Mouse (Mus musculus) NIH3T3 (cell line): ENCODE measurements at regions not wholly inside any gene's neighbourhood (a gene's known extent, or its start where the extent isn't known, plus 50 kb on each side); places are given as distances from the start of the nearest gene placed in this dataset.
"Not testable (repeated sequence)": the region's sequence is repeated elsewhere in the genome, so short reads cannot be mapped to it uniquely, and the experiment has no call there.

Source experiments
- DNase-seq: peaks from one replicate; pipeline ENCODE4 v3.0.0-alpha.2; 2012; ENCODE audit warnings: low read depth

DNA sequence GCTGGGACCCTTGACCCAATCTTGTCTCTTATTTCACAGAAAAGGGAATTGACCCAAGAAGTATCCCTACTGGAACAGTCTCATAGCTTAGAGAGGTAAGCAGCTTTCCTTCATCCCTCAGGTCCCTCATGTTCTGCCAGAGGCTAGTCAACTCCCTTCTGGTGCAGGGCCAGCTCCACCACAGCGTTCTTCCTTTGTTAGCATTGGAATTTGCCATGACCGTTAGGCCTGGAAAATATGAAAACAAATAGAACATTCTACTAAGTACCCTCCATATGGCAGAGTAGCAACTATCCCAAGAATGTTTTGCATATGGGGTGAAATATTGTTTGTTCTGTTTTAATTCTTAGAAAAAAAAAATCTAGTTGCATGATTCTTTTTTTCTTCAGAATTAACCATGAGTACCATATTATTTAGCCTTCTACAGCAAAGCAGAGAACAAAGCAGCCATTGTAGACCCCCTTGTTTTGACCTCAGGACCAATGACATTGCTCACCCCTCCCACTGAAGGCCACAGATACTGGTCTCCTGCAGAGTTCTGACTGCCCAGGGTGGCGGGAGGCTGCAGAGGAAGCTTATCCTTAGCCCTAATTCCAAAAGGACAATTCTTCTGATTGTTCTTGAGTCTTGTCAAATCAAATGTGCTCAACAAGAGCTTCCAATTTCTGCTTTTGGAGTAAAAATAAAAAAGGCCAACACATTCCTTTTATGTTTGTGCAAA is 78.1 kb upstream of the Ehbp1 start:
- peak; percentile 48 for DNase-seq

DNA sequence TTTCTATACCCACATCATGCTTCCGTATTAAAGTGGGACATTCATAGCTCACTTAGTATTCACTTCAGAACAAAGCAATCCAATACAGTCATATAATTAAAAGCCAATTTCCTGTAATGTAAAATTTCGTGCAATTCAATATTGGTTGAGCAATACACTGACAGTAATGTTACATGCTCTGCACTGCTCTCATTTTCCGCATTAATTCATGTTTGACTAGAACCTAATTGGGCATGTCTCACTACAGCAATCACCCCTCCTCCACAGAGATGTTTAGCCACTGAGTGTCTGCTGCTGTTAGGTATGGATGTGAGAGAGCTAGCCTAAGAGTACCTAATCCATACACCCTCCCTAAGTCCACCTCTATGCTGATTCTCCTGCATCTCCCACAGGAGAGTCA is 79.7 kb upstream of the Ehbp1 start:
- no peak for DNase-seq

DNA sequence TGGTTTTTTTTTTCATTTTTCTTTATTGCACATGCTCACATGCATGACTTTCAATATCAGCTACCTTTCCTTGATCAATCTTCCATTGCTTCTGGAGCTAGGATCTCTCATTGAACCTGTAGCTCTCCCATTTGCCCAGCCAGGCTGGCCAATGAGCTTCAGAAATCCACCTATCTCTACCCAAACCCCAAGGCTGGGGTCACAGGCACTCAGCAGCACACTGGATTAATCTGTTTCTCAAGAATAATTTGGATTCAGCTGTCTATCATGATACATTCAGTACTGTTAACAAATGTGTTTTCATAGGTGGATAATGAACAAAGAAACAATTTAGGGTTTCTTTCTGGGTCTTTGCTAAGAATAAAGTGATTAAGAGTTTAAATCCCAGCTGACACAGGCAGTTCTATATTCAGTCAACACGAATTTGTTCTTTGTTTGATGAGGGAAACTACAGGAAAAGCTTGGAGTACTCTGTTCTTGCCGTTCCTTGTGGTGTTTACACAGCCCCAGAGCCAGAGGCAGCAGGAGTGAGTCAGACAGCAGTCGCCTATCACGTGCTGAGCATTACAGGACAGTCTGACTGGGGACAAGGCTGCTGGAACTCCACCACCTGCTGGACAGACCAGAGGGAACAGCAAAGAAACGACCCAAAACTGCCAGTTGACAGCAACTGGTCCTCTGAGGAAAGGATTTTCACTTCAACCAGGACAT is 74.6 kb upstream of the Tmem17 start:
- peak; percentile 84 for DNase-seq

DNA sequence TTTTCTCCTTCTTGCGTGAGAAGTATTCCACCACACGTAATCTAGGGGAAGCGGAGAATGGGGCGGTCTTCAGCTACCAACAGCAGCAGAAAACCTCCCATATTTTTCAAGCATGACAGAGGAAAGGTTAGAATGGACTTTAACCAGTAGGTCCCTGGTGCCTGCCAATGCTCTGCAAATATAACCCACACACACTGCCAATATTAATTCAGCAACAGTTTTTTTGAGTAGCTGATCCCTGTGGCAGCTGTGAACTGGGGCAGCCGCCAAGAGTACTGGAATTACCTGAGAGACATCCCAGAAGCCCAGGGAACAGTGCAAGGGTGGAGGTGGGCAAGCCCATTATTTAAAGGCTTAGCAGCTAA is 74.1 kb upstream of the Tmem17 start:
- DNase-seq = no peak

DNA sequence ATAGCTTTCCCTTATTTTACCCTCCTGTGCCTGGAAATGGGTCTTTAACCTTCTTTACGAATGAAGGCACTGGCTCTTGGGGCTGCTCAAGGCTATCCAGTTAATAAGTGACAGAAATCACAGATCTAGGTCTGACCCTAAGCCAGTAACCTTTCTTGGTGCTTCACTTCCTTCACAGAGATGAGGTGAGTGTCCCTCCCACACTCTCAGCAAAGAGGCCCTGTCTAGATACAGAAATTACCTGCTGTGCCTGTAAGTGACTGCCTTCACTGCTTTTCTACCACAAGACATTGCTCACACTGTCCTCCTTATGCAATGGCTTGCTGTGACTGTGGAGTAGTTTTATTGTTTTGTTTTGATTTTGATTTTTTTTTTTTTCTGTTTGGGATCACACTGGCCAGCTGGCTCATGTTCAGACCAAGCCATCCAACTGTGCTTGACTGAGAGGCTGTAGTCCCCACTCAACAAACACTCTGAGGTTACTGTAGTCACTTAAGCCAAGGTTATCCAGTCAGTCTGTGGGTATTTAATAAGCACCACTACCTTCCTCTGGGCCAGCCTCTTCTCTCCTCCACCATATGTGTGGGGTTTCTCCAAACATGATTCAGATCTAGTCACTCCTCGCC is 73.3 kb upstream of the Tmem17 start:
- peak; percentile 42 for DNase-seq

DNA sequence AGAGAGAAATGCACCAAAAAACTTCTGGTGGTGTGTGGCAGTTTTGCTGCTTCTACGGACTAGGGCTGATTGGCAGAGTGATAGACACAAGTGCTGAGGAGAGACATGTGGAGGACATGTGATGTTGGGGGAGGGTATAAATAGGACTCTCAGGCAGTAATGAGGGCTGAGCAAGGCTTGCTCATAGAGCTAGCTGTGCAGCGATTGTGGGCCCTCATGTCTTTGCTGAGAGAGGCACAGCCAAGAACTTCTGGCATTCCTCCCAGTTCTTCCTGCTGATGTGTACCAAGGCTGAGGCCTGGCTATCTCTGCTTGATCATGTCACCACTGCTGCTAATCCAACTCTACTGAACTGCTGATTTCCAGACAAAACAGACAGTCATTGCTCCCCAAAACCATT is 71.4 kb upstream of the Tmem17 start:
- peak; percentile 85 for DNase-seq

DNA sequence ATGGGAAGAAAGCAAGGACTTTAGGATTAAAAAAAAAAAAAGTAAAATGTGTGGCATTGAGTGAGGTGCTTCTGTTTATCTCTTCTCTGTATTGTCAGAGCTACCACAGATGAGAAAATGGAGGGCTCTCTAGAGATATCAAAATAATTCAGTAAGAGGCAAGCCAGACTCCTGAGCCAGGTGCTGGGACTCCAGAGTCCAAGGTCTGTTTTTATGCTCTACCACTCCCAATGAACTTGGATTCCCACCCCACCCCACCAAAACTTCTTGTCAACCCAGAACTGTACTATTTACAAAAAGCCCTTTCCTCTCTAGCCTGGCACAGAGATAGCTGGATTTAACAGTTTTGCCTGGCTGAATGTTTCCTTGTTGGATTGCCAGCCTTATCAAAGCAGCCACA is 58.7 kb upstream of the Tmem17 start:
- DNase-seq = no peak

DNA sequence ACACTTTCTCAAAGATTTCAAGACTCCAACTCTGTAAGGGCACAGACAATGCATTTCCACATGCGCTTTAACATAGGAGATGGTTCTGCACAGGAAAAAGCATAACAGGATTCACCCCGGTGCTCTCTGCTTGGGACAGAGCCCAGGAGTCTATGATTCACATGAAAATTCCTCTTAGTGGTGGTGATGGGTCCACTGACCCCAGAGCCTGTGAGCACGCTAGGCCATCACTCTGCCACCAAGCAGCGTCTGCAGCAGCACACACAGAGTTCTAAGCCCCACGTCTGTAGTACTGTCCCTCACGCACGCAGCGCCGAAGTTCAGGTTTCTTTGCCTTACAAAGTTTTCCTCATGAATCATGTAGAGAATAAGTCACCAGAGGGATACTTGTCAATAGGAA is 55.6 kb upstream of the Tmem17 start:
- peak; percentile 16 for DNase-seq

DNA sequence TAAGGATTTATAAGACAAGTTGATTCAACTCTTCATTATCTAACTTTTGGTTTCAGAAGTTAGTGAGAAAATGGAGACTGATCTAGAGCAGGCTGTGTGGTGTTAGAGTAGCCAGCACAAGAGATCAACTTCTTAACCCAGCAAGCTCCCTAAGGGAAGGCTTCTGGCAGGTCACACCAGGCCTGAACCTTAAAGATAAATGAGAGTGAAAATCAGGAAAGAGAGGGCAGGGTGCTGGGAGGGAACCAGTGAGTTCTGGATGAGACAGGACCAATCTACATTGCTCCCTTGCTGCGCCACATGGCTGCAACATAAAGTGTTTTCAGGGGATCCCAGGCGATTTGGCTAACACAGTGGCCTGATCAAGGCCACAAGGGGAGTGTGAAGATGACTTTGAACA is 54.7 kb upstream of the Tmem17 start:
- DNase-seq = no peak

DNA sequence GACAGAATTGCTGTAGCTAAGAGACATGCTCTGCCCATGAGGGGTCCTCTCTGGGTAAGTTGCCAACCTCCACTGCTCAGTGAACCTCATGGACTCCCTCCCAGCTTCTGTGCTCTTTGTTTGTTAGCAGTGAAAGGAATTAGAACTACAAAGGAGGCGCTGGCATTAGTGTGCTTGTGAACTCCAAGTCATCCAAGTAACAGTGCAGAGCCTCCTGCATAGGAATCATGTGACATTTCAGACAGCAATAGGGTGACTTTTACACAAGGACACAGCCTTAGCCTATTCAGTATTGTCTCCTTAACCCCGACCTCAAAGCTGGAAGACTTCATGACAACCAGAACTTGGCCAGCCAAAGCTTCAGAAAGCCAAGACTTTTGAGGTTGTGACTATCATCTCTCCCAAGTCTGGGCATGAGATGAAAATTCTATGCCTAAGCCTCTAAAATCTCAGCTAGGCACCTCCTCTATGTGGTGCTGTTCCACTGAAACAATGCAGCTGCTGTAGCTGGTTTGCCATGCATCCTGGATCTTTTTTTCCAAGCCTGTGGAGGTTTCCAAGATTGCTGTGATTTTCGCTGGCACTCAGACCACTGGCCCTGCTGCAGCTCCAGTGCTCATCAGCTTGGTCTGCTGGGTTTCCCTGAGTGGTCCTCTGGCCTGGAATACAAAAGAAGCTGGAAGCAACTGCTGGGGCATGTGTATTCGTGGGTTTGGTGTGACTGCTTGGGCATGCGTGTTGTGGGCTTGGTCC is 52.8 kb upstream of the Tmem17 start:
- peak; percentile 11 for DNase-seq

DNA sequence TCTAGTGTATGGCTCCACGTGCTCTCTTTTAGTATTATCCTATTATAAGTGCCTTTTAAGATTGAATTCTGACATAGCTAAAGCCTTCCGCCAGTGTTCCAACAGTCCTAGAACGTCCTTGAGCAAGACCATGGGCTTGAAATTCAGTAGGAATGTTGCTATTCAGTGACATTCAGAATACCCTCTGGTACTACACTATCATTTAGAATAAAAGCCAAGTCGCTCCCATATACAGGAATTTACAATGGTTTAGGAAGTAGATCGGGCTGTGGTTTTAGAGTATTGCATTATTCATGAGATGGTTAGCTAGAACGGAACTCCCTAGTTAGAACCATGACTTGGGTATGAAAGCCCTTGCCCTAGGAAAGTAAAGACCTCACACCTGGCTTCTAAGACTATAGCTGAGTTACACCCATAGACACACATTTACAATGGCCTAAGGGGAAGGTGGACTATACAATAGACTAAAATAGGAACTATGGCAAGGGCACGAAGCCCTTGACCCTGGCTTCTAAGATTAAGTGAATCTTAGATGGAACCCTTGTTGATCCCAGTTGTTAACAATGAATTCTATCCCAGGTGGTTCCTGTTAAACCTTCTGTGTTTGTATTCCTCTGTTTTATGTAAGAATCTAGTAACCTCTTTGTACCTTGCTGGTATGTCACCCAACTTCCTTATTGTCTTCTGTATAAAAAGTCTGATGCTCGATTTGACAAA is 50.7 kb upstream of the Tmem17 start:
- not testable (repeated sequence) for DNase-seq
